Mouse (Mus musculus) forebrain, embryonic 15.5 days (tissue): ENCODE measurements around the gene Naif1. TPM values are rescaled to one million over a fixed set of nuclear protein-coding genes. Genes with fewer than 3 reads are reported as not detected.

Experiments used
- ATAC-seq: fragments of 200-750 bp; cut with Nextera tagmentation; replicated peaks from 2 replicates; pipeline ENCODE4 v1.8.0; 2017; ENCODE audit warnings: mild to moderate bottlenecking, moderate TSS enrichment, moderate library complexity
- H3K27ac ChIP-seq: fragments of 300-500 bp; sonication (generic); replicated peaks from 2 replicates; pipeline ENCODE4 v1.5.1; 2015; ENCODE audit warnings: mild to moderate bottlenecking, inconsistent platforms
- H3K27me3 ChIP-seq: fragments of 300-500 bp; sonication (generic); 2 replicates; pipeline ENCODE4 v1.6.1; 2015; ENCODE audit warnings: inconsistent platforms
- H3K36me3 ChIP-seq: fragments of 300-500 bp; sonication (generic); 2 replicates; pipeline ENCODE4 v1.6.1; 2015; ENCODE audit warnings: mild to moderate bottlenecking, inconsistent platforms
- H3K4me1 ChIP-seq: fragments of 300-500 bp; sonication (generic); 2 replicates; pipeline ENCODE4 v1.6.1; 2015; ENCODE audit warnings: inconsistent platforms
- H3K4me2 ChIP-seq: fragments of 300-500 bp; sonication (generic); replicated peaks from 2 replicates; pipeline ENCODE4 v1.6.1; 2015; ENCODE audit warnings: mild to moderate bottlenecking, inconsistent platforms
- H3K4me3 ChIP-seq: fragments of 300-500 bp; sonication (generic); 2 replicates; pipeline ENCODE4 v1.5.1; 2015; ENCODE audit warnings: mild to moderate bottlenecking, inconsistent platforms
- H3K9ac ChIP-seq: fragments of 300-500 bp; sonication (generic); replicated peaks from 2 replicates; pipeline ENCODE4 v1.6.1; 2015; ENCODE audit warnings: mild to moderate bottlenecking, inconsistent platforms
- H3K9me3 ChIP-seq: fragments of 300-500 bp; sonication (generic); 2 replicates; pipeline ENCODE4 v1.6.1; 2016; ENCODE audit warnings: inconsistent platforms
- WGBS: fragments of 180-500 bp; shearing (Covaris S2); methylation state at CpG from one replicate; pipeline ENCODE4 v1.1.7; 2015; ENCODE audit warnings: mixed read lengths; 5-methylcytosine and 5-hydroxymethylcytosine counted together
- polyA plus RNA-seq: library from polyadenylated mRNA; unstranded; fragments of >200 nt; fragmentation: Nextera tagmentation; extraction: Ambion mirVana; gene quantifications from 2 replicates; pipeline ENCODE4 v1.2.1, GENCODE M21; 2015

Naif1 gene
- polyA plus RNA-seq, 1 experiment from 2014 or later: 6.3 TPM

GRCm38 (mm10) chr2:32429215-32429891, 20.9 kb upstream of the Naif1 start:
- Histone ChIP-seq H3K4me1 (peaks cover 53% of the 10 kb centered on the region), H3K27me3 (no peaks in the 10 kb centered on the region), H3K9ac (no peak overlapping the region), H3K36me3 (no peaks in the 10 kb centered on the region), H3K4me2 (peak overlapping the region; percentile 88), H3K9me3 (no peaks in the 10 kb centered on the region), H3K27ac (peak overlapping the region; percentile 83), H3K4me3 (peak overlapping the region; percentile 51)
- WGBS: 69% methylated on average over 4 of the region's 4 CpGs
- ATAC-seq: no peak

- peak overlapping the region; percentile 88 for H3K27ac ChIP-seq
- no peaks in the 10 kb centered on the region for H3K27me3 ChIP-seq
- H3K9ac ChIP-seq: peak overlapping the region; percentile 63
- H3K4me1 ChIP-seq: peaks cover 49% of the 10 kb centered on the region
- no peaks in the 10 kb centered on the region for H3K36me3 ChIP-seq
- peak overlapping the region; percentile 88 for H3K4me2 ChIP-seq
- H3K9me3 ChIP-seq: no peaks in the 10 kb centered on the region
- peak overlapping the region; percentile 51 for H3K4me3 ChIP-seq
- peak; percentile 97 for ATAC-seq
- WGBS: 4% methylated on average over 18 of the region's 18 CpGs
Observed at GRCm38 (mm10) chr2:32430701-32431676, 19.3 kb upstream of the Naif1 start.

- Histone ChIP-seq H3K4me3 (no peak overlapping the region), H3K4me1 (peaks cover 48% of the 10 kb centered on the region), H3K9ac (no peak overlapping the region), H3K36me3 (no peaks in the 10 kb centered on the region), H3K9me3 (no peaks in the 10 kb centered on the region), H3K27ac (peak overlapping the region; percentile 62), H3K4me2 (no peak overlapping the region), H3K27me3 (no peaks in the 10 kb centered on the region)
- 21% methylated on average over 3 of the region's 3 CpGs for WGBS
- peak; percentile 80 for ATAC-seq
Observed at GRCm38 (mm10) chr2:32436686-32437372, 13.4 kb upstream of the Naif1 start.

- Histone ChIP-seq H3K9me3 (no peaks in the 10 kb centered on the region), H3K27ac (peak overlapping the region; percentile 62), H3K4me3 (no peak overlapping the region), H3K4me1 (peaks cover 47% of the 10 kb centered on the region), H3K9ac (no peak overlapping the region), H3K36me3 (no peaks in the 10 kb centered on the region), H3K4me2 (no peak overlapping the region), H3K27me3 (no peaks in the 10 kb centered on the region)
- no peak for ATAC-seq
- WGBS: 65% methylated on average over 2 of the region's 2 CpGs
Observed at GRCm38 (mm10) chr2:32437612-32438166, 12.6 kb upstream of the Naif1 start.

GRCm38 (mm10) chr2:32438733-32439132, 11.5 kb upstream of the Naif1 start:
- peak overlapping the region; percentile 62; the same call in 1 of the 2 replicates for H3K27ac ChIP-seq
- no peaks in the 10 kb centered on the region for H3K27me3 ChIP-seq
- H3K9me3 ChIP-seq: no peaks in the 10 kb centered on the region
- peaks cover 47% of the 10 kb centered on the region for H3K4me1 ChIP-seq
- H3K36me3 ChIP-seq: no peaks in the 10 kb centered on the region
- ATAC-seq: no peak
- no peak overlapping the region for H3K4me2 ChIP-seq
- H3K9ac ChIP-seq: no peak overlapping the region
- no peak overlapping the region for H3K4me3 ChIP-seq
- WGBS: 71% methylated on average over 3 of the region's 3 CpGs

- WGBS: 5% methylated on average over 6 of the region's 6 CpGs
- Histone ChIP-seq H3K9me3 (no peaks in the 10 kb centered on the region), H3K27ac (peak overlapping the region; percentile 62), H3K4me2 (no peak overlapping the region), H3K36me3 (no peaks in the 10 kb centered on the region), H3K4me3 (no peak overlapping the region), H3K9ac (no peak overlapping the region), H3K27me3 (no peaks in the 10 kb centered on the region), H3K4me1 (peaks cover 47% of the 10 kb centered on the region)
- ATAC-seq: no peak
Observed at GRCm38 (mm10) chr2:32439177-32439576, 11.1 kb upstream of the Naif1 start.

GRCm38 (mm10) chr2:32440164-32440563, 10.1 kb upstream of the Naif1 start:
- Histone ChIP-seq H3K27ac (peak overlapping the region; percentile 65), H3K4me3 (no peak overlapping the region), H3K9me3 (no peaks in the 10 kb centered on the region), H3K4me1 (peaks cover 47% of the 10 kb centered on the region), H3K4me2 (no peak overlapping the region), H3K36me3 (peaks cover 6% of the 10 kb centered on the region; the same call in 1 of the 2 replicates), H3K9ac (no peak overlapping the region), H3K27me3 (no peaks in the 10 kb centered on the region)
- WGBS: 28% methylated on average over 2 of the region's 2 CpGs
- no peak for ATAC-seq

GRCm38 (mm10) chr2:32440632-32441031, 9.6 kb upstream of the Naif1 start:
- H3K4me1 ChIP-seq: peaks cover 47% of the 10 kb centered on the region
- 70% methylated on average over 1 of the region's 1 CpGs for WGBS

GRCm38 (mm10) chr2:32441550-32441949, 8.7 kb upstream of the Naif1 start:
- Histone ChIP-seq H3K27me3 (no peaks in the 10 kb centered on the region), H3K9ac (no peak overlapping the region), H3K36me3 (peaks cover 6% of the 10 kb centered on the region; the same call in 1 of the 2 replicates), H3K9me3 (no peaks in the 10 kb centered on the region), H3K4me3 (no peak overlapping the region), H3K4me1 (peaks cover 38% of the 10 kb centered on the region), H3K27ac (no peak overlapping the region), H3K4me2 (no peak overlapping the region)
- ATAC-seq: no peak
- WGBS: 89% methylated on average over 2 of the region's 2 CpGs

More at GRCm38 (mm10) chr2:32440632-32441031, 9.6 kb upstream of the Naif1 start:
- H3K36me3 ChIP-seq: peaks cover 6% of the 10 kb centered on the region; the same call in 1 of the 2 replicates
- H3K9ac ChIP-seq: no peak overlapping the region
- no peak for ATAC-seq
- H3K27ac ChIP-seq: no peak overlapping the region
- H3K4me2 ChIP-seq: no peak overlapping the region
- no peak overlapping the region for H3K4me3 ChIP-seq
- no peaks in the 10 kb centered on the region for H3K27me3 ChIP-seq
- H3K9me3 ChIP-seq: no peaks in the 10 kb centered on the region

- H3K4me3 ChIP-seq: no peak overlapping the region
- H3K9me3 ChIP-seq: no peaks in the 10 kb centered on the region
- peaks cover 6% of the 10 kb centered on the region; the same call in 1 of the 2 replicates for H3K36me3 ChIP-seq
- H3K27me3 ChIP-seq: no peaks in the 10 kb centered on the region
- H3K9ac ChIP-seq: no peak overlapping the region
- H3K4me2 ChIP-seq: no peak overlapping the region
- no peak for ATAC-seq
- WGBS: 78% methylated on average over 1 of the region's 1 CpGs
- no peak overlapping the region for H3K27ac ChIP-seq
- H3K4me1 ChIP-seq: peaks cover 24% of the 10 kb centered on the region
Observed at GRCm38 (mm10) chr2:32445535-32445934, 4.7 kb upstream of the Naif1 start.

- ATAC-seq: no peak
- Histone ChIP-seq H3K27me3 (no peaks in the 10 kb centered on the region), H3K4me1 (peaks cover 26% of the 10 kb centered on the region), H3K9ac (no peak overlapping the region), H3K36me3 (peaks cover 6% of the 10 kb centered on the region; the same call in 1 of the 2 replicates), H3K27ac (peak overlapping the region; percentile 54), H3K9me3 (no peaks in the 10 kb centered on the region), H3K4me2 (no peak overlapping the region), H3K4me3 (no peak overlapping the region)
- 54% methylated on average over 9 of the region's 9 CpGs for WGBS
Observed at GRCm38 (mm10) chr2:32447264-32447936, 2.9 kb upstream of the Naif1 start.
